In genomic region chr3:94689195-94689594, GRCm38 (mm10) we compare ENCODE assay signal across 14 mouse cellular contexts. TPM values are rescaled to one million over a fixed set of nuclear protein-coding genes. Genes with fewer than 3 reads are reported as not detected.
"Had no signal": no experiment of that assay in that cellular context is flagged by ENCODE, and none has a peak within 500 bp of the region (broad histone marks: within the 10 kb centered on the region; RNA-seq: fewer than 3 reads in every experiment).

No protein-coding gene starts in this region.

RNA-seq across cellular contexts. Expression of gene Selenbp2, which starts 4.2 kb away (rescaled TPM):
- total RNA-seq: neutrophil, adult 5-6 weeks had no signal
- polyA plus RNA-seq: testis, adult 2 months; thymus, postnatal 0 days had no signal

RNA-seq across cellular contexts. Expression of gene Gm10972, which starts 46.3 kb away (rescaled TPM):
- total RNA-seq: neutrophil, adult 5-6 weeks had no signal
- polyA plus RNA-seq: neural tube, embryonic 13.5 days; neural tube, embryonic 14.5 days; neural tube, embryonic 15.5 days; small intestine, adult 2 months; spleen, adult 2 months; stomach, embryonic 14.5 days; stomach, embryonic 15.5 days; stomach, embryonic 16.5 days; stomach, postnatal 0 days; testis, adult 2 months; thymus, adult 2 months; thymus, postnatal 0 days; urinary bladder, adult 2 months had no signal
